15 mouse cellular contexts compared by ENCODE assay signal in genomic region chr12:85126986-85127603, GRCm38 (mm10). TPM values are rescaled to one million over a fixed set of nuclear protein-coding genes. Genes with fewer than 3 reads are reported as not detected.
DNase-seq lines count a peak whose midpoint lies in the region; ATAC-seq and TF ChIP-seq lines count a peak whose summit lies in the region.
"Had no signal": no experiment of that assay in that cellular context is flagged by ENCODE, and none has a peak within 500 bp of the region (broad histone marks: within the 10 kb centered on the region; RNA-seq: fewer than 3 reads in every experiment).

No protein-coding gene starts in this region.

- TF ChIP-seq CTCF in kidney, adult 2 months (conservative IDR thresholded peaks at IDR 0.05; ENCODE audit: insufficient read depth, insufficient read length, low read depth, low read length) = no peak

- peak; percentile 90 for DNase-seq in kidney, adult 2 months
- no peak for DNase-seq in kidney, postnatal 4 days
- DNase-seq in NIH3T3 (ENCODE audit: low read depth) = peak; percentile 91
- DNase-seq in yolk sac, embryonic 10.5 days (ENCODE audit: low spot score) = no peak
- DNase-seq in gastrocnemius, adult 8-10 months (ENCODE audit: low spot score in 2 of 2) = no peak
- DNase-seq in T-cell, adult 2 months (ENCODE audit: low spot score) = no peak
- DNase-seq: cerebellum, adult 8-10 months; gastrocnemius, postnatal 25 days had no signal

- peaks cover 26% of the 10 kb centered on the region for H3K79me2 ChIP-seq in myocyte (ENCODE audit: control insufficient read depth, insufficient read depth)

- 46% methylated on average over 8 of the region's 8 CpGs for WGBS in kidney, adult 2 months

- H3K4me2 ChIP-seq in myocyte (ENCODE audit: low read depth) = peak overlapping the region; percentile 59
- H3K4me2 ChIP-seq: hindbrain, embryonic 14.5 days; limb, embryonic 13.5 days; lung, embryonic 15.5 days; midbrain, embryonic 12.5 days had no signal

- H3K27me3 ChIP-seq in kidney, adult 2 months (replicated peaks; ENCODE audit: control insufficient read depth, insufficient read depth, low read length) = no peaks in the 10 kb centered on the region
- no peaks in the 10 kb centered on the region for H3K27me3 ChIP-seq in myocyte (ENCODE audit: control insufficient read depth, insufficient read depth, insufficient read length)
- H3K27me3 ChIP-seq: limb, embryonic 13.5 days; lung, embryonic 15.5 days; midbrain, embryonic 12.5 days had no signal

- no peak overlapping the region for H3ac ChIP-seq in myocyte (ENCODE audit: control insufficient read depth, insufficient read length)

- no peak for TF ChIP-seq POLR2A in kidney, adult 2 months (IDR thresholded peaks at IDR 0.05; ENCODE audit: low read depth, low read length)
- no peak for TF ChIP-seq POLR2A in myocyte (IDR thresholded peaks at IDR 0.05; ENCODE audit: insufficient read length, low read depth)

- peak; percentile 68 for ATAC-seq in inflammation-experienced regulatory T-cells, adult 6 months
- ATAC-seq: forebrain, embryonic 14.5 days had no signal

- peaks cover 27% of the 10 kb centered on the region for H3K36me3 ChIP-seq in kidney, adult 2 months (ENCODE audit: control insufficient read depth, insufficient read depth, low read length)
- H3K36me3 ChIP-seq in myocyte (ENCODE audit: control insufficient read depth, insufficient read depth) = peaks cover 64% of the 10 kb centered on the region

- H3K4me1 ChIP-seq in kidney, adult 2 months (ENCODE audit: control insufficient read depth, insufficient read depth, low read length) = no peaks in the 10 kb centered on the region; the same call in 1 of the 2 replicates
- H3K4me1 ChIP-seq: limb, embryonic 13.5 days; lung, embryonic 15.5 days; midbrain, embryonic 12.5 days had no signal

- no peak overlapping the region for H3K27ac ChIP-seq in kidney, adult 2 months (ENCODE audit: insufficient read depth, low read depth, low read length)
- H3K27ac ChIP-seq: hindbrain, embryonic 14.5 days; limb, embryonic 13.5 days; lung, embryonic 15.5 days; midbrain, embryonic 12.5 days had no signal

- H3K4me3 ChIP-seq in kidney, adult 2 months (ENCODE audit: insufficient read depth, low read depth, low read length) = no peak overlapping the region
- no peak overlapping the region for H3K4me3 ChIP-seq in myocyte
- H3K4me3 ChIP-seq: limb, embryonic 13.5 days; lung, embryonic 15.5 days; midbrain, embryonic 12.5 days had no signal

TF ChIP-seq in myocyte, 11 proteins besides CTCF, POLR2A, EP300 and RAD21:
- no peak for TF ChIP-seq POLR2AphosphoS2 (IDR thresholded peaks at IDR 0.05; ENCODE audit: insufficient read length, low read depth)
- TF ChIP-seq TCF12 (IDR thresholded peaks at IDR 0.05; ENCODE audit: insufficient read depth, poor library complexity, severe bottlenecking) = peak; percentile 2
- no peak for TF ChIP-seq E2F4 (IDR thresholded peaks at IDR 0.05; ENCODE audit: insufficient read depth)
- no peak for TF ChIP-seq MYOG (IDR thresholded peaks at IDR 0.05; ENCODE audit: control insufficient read depth in 1 of 3, insufficient read depth in 1 of 3, insufficient read length in 2 of 3, low read depth in 2 of 3)
- no peak for TF ChIP-seq CEBPB (IDR thresholded peaks at IDR 0.05; ENCODE audit: insufficient read depth, poor library complexity, severe bottlenecking)
- no peak for TF ChIP-seq MYOD1 (IDR thresholded peaks at IDR 0.05; ENCODE audit: control insufficient read depth in 1 of 3, insufficient read length in 2 of 3, low read depth in 2 of 3)
- TF ChIP-seq TCF3 (IDR thresholded peaks at IDR 0.05; ENCODE audit: insufficient read length, low read depth) = no peak
TF ChIP-seq in myocyte: peak in this region for 1.

RNA-seq across cellular contexts. Expression of gene Dlst, which starts 16.5 kb away (rescaled TPM):
- polyA plus RNA-seq in kidney, adult 2 months (2012; rRNA removed) = 294 and 312 TPM in 2 replicates
- 10 to 100 TPM; 55.1 to 69.3 (median 63.1) TPM for polyA plus RNA-seq in inflammation-experienced regulatory T-cells, adult 6 months (2017; shearing (Covaris generic))
- 219 TPM for polyA plus RNA-seq in myocyte (2012; fragmentation: generic; extraction: Trizol)
- total RNA-seq in gastrocnemius, adult 8-10 months (2022) = 100 to 1,000 TPM; 236 to 267 (median 263) TPM

RNA-seq across cellular contexts. Expression of gene Prox2, which starts 16.5 kb away (rescaled TPM):
- 2.0 and 2.4 TPM in 2 replicates for polyA plus RNA-seq in kidney, adult 2 months (2012; rRNA removed)
- polyA plus RNA-seq in inflammation-experienced regulatory T-cells, adult 6 months (2017; shearing (Covaris generic)) = 1 to 10 TPM; 2.1 to 4.4 (median 2.7) TPM
- 1.9 TPM for polyA plus RNA-seq in myocyte (2012; fragmentation: generic; extraction: Trizol)
- 1 to 10 TPM; 2.0 to 3.3 (median 2.6) TPM for total RNA-seq in gastrocnemius, adult 8-10 months (2022)

RNA-seq across cellular contexts. Expression of gene Rps6kl1, which starts 24.0 kb away (rescaled TPM):
- 0.89 and 0.98 TPM in 2 replicates for polyA plus RNA-seq in kidney, adult 2 months (2012; rRNA removed)
- polyA plus RNA-seq in inflammation-experienced regulatory T-cells, adult 6 months (2017; shearing (Covaris generic)) = 1 to 10 TPM in 1 of 3 experiments, under 1 TPM in 2; 0.45 to 1.6 (median 0.72) TPM
- polyA plus RNA-seq in myocyte (2012; fragmentation: generic; extraction: Trizol) = 0.53 TPM
- under 1 TPM; 0.31 to 0.46 (median 0.32) TPM for total RNA-seq in gastrocnemius, adult 8-10 months (2022)

RNA-seq across cellular contexts. Expression of gene Pgf, which starts 50.5 kb away (rescaled TPM):
- polyA plus RNA-seq in kidney, adult 2 months (2012; rRNA removed) = 1.1 and 1.2 TPM in 2 replicates
- not detected for polyA plus RNA-seq in inflammation-experienced regulatory T-cells, adult 6 months (2017; shearing (Covaris generic))
- polyA plus RNA-seq in myocyte (2012; fragmentation: generic; extraction: Trizol) = 41.9 TPM
- total RNA-seq in gastrocnemius, adult 8-10 months (2022) = 1 to 10 TPM in 3 of 4 experiments, under 1 TPM in 1; 0.70 to 2.1 (median 1.5) TPM

Comparison
In these comparisons a context has a peak if more than half of its experiments do, and no peak if none do; other contexts are left out.
1. DNase-seq: peak in kidney, adult 2 months (single experiment) and NIH3T3 (single experiment); none in kidney, postnatal 4 days (0 of 2), yolk sac, embryonic 10.5 days (single experiment), gastrocnemius, adult 8-10 months (0 of 2) and T-cell, adult 2 months (single experiment).